Mouse (Mus musculus) T-helper 2 cell (primary cell): ENCODE measurements around the gene Cnih3.

ENCODE experiments used
- in situ Hi-C: fragments of 300-600 bp; cut with MboI, MseI; formaldehyde crosslinking; loops from one replicate; pipeline ENCODE4 v1.15.1; 2025; ENCODE audit warnings: high pct_unique_total_duplicates

The Cnih3 gene

GRCm38 (mm10) chr1:181352367-181353199 lies at the start of gene Cnih3:
Gene Cnih3, plus strand, starts transcription at chr1:181352628.
- in situ Hi-C loops: no loop called here

DNA sequence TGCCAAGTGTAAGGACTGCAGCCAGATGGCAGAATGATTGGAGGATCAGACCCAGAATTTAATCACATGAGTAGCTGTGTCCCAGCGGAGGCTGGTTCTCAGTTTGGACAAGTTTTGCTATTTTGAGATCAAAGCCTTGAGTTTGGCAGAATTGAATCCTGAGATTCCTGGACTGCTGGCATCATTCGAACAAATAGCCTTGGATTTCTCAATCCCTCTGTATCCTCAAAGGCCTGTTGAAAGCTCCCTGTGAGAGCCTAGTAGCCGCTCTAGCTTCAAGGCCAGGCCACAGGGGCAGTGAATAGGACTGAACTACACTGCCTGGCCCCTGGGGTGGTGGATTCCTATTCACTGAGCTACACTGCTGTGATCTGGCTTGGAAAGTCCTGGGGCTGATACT lies 44.4 kb upstream of the Cnih3 start:
- in situ Hi-C loops: no loop called here

DNA sequence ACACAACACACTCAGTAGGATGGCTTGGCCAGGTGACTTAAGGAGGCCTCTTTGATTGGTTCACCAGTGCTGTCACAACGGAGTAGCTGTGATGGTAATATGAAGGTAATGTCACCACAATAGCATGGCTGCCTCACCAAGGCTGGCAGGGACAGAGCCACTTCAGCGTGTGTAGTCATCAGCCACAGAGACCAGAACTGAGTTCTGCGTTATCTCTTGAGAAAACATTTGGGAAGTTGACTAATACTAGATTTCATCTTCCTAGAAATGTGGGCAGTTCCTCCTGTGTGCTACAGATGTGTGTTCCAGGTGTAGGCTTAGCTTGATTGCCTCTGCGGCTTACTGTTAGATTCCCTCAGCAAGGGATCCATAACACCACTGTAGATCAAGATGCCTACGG lies 41.7 kb upstream of the Cnih3 start:
- in situ Hi-C loops: no loop called here

- in situ Hi-C loops: no loop called here
Measured at GRCm38 (mm10) chr1:181312115-181313045, 40.0 kb upstream of the Cnih3 start.

DNA sequence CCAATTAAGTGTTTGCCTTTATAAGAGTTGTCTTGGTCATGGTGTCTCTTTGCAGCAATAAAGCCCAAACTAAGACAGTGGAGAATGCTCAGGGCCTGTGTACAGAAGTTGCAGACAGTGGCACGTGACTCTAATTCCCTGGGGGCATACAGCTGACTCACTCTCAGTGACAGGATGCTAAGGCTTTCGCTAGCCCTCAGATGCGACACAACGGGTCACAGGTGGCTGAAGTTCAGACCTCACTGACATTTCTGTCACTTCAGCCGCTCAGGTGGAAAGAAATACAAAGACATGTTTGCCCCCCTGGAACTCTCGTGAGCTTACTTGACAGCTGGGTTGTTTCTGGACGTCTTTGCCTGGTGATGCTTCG lies 39.4 kb upstream of the Cnih3 start:
- in situ Hi-C loops: no loop called here

DNA sequence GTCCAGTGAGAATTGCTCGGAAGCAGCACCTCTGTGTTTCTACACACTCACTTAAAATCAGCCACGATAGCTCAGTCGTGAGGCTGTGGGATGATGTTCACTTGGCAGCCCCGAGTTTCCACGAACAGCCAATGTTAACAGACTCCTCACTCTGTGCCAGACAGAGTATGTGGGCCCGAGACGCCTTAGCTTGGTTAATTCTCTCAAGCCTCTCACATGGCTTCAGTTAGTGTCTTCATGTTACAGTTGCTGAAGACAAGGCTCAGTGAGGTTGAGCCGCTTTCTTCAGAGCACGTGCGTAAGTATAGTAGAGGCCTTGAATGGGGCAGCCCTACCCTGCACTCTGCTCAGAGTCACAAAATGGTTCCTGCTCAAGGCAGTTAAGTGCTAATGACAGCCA lies 38.1 kb upstream of the Cnih3 start:
- in situ Hi-C loops: no loop called here

DNA sequence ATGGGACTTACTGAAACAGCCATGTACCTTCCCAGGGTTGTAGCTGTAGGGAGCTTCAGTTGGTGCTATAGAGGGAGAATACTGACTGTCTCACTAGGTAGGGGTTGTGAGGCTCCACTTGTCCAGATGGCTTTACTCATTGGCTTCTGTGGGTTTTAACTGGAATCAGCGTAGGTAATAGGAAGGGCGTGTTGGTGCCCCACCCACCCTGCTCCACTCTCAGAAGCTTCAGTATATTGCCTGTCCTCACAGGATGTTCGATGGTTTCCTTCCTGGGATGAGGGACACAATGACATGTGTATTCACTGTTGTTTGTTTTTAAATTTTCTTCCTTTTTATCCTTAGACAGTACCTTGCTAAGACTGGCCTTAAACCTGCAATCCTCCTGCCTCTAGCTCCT lies 37.1 kb upstream of the Cnih3 start:
- in situ Hi-C loops: no loop called here

GRCm38 (mm10) chr1:181316571-181316970 lies 35.9 kb upstream of the Cnih3 start:
- in situ Hi-C loops: no loop called here

GRCm38 (mm10) chr1:181319466-181319865 lies 33.0 kb upstream of the Cnih3 start:
- in situ Hi-C loops: no loop called here

DNA sequence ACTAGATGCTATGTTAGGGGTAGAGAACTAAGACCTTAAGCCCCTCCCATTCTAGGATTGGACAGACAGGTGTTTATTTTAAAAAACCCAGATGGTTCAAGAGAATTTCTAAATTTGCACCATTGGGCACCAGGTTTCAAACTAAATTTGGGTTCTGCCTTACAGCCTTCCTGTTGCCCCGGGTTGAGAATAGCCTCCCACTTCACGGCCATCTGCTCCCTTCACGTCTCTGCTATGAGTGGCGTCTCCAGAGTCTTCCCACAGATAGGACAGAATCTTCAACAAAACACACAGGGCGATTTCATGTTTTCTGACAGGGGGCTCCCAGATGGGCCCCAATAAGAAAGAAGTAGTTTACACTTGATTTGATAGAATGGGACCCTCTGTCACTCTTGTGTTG lies 31.3 kb upstream of the Cnih3 start:
- in situ Hi-C loops: no loop called here

GRCm38 (mm10) chr1:181323134-181323533 lies 29.3 kb upstream of the Cnih3 start:
- in situ Hi-C loops: no loop called here

DNA sequence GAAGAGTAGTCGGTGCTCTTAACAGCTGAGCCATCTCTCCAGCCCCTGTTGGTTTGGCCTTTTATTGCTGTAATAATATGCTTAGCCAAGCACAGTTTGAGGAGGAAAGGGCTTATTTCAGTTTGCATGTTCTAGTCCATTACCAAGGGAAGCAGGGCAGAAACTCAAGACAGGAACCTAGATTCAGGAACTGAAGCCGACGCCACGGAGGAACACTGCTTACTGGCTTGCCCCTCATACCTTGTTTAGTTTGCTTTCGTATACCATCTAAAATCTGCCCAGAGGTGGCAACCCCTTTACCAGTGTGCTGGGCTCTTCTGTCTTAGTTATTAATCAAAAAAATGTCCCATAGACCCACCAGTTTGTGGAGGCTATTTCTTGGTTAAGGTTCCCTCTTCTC lies 25.3 kb upstream of the Cnih3 start:
- in situ Hi-C loops: no loop called here

DNA sequence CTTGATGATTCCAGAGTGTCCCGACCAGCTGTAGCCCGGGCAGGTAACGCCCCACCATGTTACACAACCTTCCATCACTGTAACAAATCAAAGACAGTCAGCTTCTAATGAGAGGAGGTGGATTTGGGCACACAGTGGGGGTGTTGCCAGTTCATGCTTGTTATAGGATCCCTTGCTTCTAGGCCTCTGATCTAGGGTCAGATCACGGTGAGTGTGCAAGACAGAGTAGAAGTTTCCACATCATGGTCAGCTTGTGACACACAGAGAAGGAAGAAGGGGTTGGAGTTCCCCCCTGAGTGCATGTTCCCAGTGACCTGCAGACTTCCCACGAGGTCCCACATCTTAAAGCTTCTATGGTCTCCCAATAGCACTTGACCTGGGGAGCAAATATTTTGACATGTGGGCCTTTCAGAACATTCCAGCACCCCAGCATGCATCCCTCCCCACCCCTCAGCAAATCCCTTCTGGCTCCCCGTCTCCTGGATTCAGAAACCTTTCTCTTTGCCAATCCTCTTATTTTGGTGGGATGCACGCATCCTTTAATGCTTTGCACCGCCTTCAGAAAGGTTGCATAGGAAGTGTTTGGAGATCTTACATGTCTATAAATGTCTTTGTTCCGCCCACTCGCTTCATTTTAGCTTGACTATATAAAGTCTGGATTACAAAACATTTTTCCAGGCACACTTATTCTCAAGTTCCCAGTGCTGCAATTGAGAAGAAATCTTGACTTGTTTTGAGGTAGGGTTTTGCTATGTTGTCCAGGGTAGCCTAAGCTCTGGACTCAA lies 24.6 kb upstream of the Cnih3 start:
- in situ Hi-C loops: no loop called here

DNA sequence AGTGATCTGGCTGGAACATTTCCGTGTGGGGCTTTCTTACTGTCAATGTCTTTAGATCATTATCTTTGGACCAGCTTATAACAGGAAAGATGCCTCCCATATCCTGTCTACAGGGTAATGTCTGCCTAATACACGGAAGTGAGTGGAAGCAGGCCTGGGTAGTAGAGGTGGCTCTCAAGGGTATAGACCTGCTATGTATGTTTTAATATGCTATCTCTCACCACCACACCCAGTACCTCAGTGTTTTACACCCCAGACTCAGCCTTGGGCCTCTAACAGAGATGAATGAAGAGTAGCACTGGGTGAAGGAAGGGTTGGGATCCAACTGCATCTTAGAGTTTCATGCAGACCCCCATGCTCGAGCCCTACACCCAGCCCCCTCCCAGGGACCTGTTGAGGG lies 23.3 kb upstream of the Cnih3 start:
- in situ Hi-C loops: no loop called here

- in situ Hi-C loops: no loop called here
Measured at GRCm38 (mm10) chr1:181332597-181332996, 19.8 kb upstream of the Cnih3 start.

DNA sequence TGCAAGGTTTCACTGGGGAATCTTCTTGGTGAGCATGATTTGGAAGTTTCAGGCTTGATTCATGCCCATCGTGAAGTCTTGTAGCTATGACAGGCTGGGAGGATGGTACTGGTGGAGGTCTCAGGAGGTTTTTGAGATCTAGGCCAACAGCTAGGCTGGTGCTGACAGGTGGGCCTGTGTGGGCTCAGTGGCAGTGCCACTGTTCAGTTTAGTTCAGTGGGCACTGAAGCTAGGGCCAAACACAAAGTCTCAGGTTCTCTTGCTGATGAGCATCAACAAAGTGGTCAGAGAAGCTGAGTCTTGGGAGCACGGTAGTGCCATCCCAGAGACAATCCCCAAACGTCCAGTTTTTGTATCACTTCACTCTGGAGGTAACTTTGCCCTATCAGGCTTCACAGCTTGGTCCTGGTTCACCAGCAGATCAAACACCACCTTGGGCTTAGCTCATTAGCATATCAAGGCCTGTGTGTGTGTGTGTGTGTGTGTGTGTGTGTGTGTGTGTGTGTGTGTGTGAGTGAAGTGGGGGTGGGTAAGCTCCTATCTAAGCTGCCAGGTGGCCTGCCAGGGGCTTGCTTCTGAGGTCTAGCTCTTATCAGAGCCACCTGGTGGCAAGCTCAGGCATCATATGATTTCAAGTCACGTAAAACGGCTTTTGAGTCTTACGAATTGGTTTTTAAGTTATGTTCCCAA lies 18.0 kb upstream of the Cnih3 start:
- in situ Hi-C loops: loop anchor here (5.0 kb wide), 1 partner anchor 37 kb away; no protein-coding TSS in a partner anchor

- in situ Hi-C loops: loop anchor here (5.0 kb wide), 1 partner anchor 38 kb away; no protein-coding TSS in a partner anchor
Measured at GRCm38 (mm10) chr1:181335019-181335365, 17.4 kb upstream of the Cnih3 start.

- in situ Hi-C loops: loop anchor here (5.0 kb wide), 1 partner anchor 38 kb away; no protein-coding TSS in a partner anchor
Measured at GRCm38 (mm10) chr1:181335388-181335787, 17.0 kb upstream of the Cnih3 start.

DNA sequence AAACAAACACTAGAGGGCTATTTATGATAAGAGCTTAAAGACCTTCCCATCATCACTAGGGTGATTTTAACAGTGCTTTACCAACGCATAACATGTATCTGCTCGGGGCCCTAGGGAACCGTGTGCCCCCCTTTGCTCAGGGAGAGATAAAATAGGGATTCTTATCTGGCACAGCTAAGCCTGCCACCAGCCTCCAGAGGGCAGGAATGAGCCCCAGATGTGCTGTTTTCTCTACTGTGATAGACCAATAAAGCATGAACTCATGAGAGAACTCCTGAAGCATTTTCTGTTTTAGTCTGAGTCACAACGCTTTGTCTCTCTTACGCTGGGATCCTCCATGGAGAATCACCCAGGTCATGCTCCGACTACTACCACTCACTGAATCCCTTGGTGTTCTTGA lies 15.6 kb upstream of the Cnih3 start:
- in situ Hi-C loops: loop anchor here (5.0 kb wide), 1 partner anchor 40 kb away; no protein-coding TSS in a partner anchor

DNA sequence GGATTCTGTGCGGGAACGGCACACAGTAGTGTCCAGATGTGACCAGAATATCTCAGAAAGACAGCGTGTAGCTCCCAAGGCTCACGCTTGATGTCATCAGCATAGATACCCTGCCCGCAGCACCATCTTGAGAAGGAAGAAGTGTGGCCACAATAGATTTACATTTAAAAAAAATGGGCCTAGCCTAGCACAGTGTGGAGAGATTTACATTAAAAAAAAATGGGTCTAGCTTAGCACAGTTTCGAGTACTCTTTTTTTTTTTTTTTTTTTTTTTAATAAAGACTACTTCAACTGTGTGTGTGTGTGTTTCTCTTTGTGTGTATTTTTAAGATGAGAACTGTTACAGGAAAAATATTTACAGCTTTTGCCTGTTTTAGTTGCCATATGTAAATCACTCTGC lies 13.3 kb upstream of the Cnih3 start:
- in situ Hi-C loops: loop anchor here (5.0 kb wide), 1 partner anchor 42 kb away; no protein-coding TSS in a partner anchor

DNA sequence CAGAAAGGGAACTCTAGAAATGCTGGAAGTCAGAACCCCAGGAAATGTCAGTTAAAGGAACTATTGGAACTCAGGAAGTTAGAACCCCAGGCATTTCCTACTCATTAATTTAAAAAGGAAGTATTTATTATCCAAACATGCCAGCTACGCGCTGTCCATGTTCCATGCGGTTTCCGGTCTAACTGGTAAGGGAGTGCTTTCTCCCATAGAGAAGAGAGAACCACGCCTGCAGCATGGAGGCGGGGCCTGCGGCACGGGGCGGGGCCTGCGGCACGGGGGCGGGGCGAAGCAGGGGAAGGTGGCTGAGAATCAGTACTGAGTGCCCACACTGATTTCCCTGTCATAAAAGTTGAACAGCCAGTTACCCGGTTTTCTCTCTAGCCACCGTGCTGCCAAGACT lies 6.9 kb upstream of the Cnih3 start:
- in situ Hi-C loops: no loop called here
